Mouse (Mus musculus) CH12.LX (cell line): ENCODE measurements around the gene Dnah8.

Experiments used
- CTCF ChIP-seq, 2 experiments: IDR thresholded peaks in 1 of 2; conservative IDR thresholded peaks in 1 of 2; 2 replicates each; pipeline ENCODE4 v1.5.1; 2011 to 2012; ENCODE audit warnings: low read depth in 2 of 2, low read length in 2 of 2, improper control_type of control experiment in 1 of 2, inconsistent platforms in 1 of 2, mild to moderate bottlenecking in 1 of 2, moderate library complexity in 1 of 2
- EP300 ChIP-seq: IDR thresholded peaks from 2 replicates; pipeline ENCODE4 v1.6.1; 2011; ENCODE audit warnings: low read length, improper control_type of control experiment
- MXI1 ChIP-seq: IDR thresholded peaks from 2 replicates; pipeline ENCODE4 v1.6.1; 2011; ENCODE audit warnings: mild to moderate bottlenecking, low read depth, low read length, improper control_type of control experiment
- ZMIZ1 ChIP-seq: IDR thresholded peaks from 2 replicates; pipeline ENCODE4 v1.6.1; 2012; ENCODE audit warnings: low read depth, mild to moderate bottlenecking, inconsistent platforms, low read length, improper control_type of control experiment

- TF ChIP-seq CTCF (conservative IDR thresholded peaks at IDR 0.05 in 1 of 2, IDR thresholded peaks at IDR 0.05 in 1 of 2; ENCODE audit: low read depth in 2 of 2, low read length in 2 of 2), result no peak
- no peak for TF ChIP-seq ZMIZ1
- no peak for TF ChIP-seq MXI1
- TF ChIP-seq EP300, result no peak
Observed at GRCm38 (mm10) chr17:30897075-30897474, 272.9 kb downstream of the Dnah8 start.
